Mouse (Mus musculus) layer of hippocampus, adult 18-20 months (tissue): ENCODE data around the gene Gatb. TPM values are rescaled to one million over a fixed set of nuclear protein-coding genes. Genes with fewer than 3 reads are reported as not detected.
"Not testable (repeated sequence)": the region's sequence is repeated elsewhere in the genome, so short reads cannot be mapped to it uniquely, and the experiment has no call there.

ENCODE experiments used
- DNase-seq, 2 experiments: peaks; one replicate each; pipeline ENCODE4 v3.0.0; 2022; ENCODE audit warnings: low spot score in 2 of 2
- long read RNA-seq: library from polyadenylated mRNA; stranded (forward); transcript quantifications from one replicate; pipeline ENCODE4 v2.0.0, GENCODE M21; 2021
- total RNA-seq, 2 experiments: library from RNA; stranded (reverse); gene quantifications; 2 replicates each; pipeline ENCODE4 v1.2.3; 2021

Gatb gene
- total RNA-seq, result 10 to 100 TPM; 22.3 to 22.7 TPM
- long read RNA-seq, transcript Gatb-204 (13 exons, 3,469 nt), result major isoform, 21 of 27 reads
- long read RNA-seq, partial matches to known transcripts, result 0 of 27 reads
- long read RNA-seq, other reads (novel, unspliced or antisense), result 6 of 27 reads

DNA sequence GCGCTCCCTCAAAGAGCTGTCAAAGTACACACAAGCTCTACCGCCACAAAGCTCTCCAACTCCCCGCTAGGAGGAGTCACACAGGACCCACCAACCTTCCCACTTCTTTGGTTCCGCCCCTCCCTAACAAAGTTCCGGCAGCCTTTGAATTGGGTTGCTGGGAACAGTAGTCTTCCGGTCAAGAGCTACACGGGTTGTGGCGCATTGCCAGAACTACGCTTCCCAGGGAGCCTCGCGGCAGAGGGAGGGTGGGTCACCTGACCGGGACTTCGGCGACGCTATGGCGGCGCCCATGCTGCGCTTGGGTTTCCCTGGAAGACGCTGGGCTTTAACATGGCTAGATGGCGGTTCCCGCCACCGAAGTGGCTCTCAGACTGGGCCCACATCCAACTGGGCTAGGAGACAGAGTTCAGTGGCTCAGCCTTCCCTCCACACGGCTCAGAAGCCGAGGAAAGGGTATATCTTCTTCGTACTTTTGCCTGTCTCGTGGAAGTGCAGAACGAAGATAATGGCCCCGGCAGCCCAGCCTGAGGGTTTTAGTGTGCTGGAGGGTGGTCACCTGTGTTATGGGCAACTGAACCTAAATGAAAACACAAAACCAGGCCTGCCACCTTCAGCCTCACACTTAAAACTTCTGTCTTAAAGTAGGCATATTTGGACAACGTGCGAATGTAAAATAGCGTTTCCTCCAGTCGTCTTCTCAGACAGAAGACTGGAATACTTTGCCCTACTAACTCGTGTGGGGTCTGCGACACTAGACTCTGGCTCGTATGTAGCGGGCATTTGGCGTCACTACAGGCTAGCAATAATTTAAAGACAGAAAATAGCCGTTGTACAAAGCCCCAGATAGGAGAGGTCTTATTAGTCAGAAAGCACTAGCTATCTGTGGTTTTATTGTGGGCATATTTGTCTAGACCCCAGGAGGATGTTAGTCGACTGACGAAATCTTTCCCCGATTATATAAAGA lies at the start of gene Gatb:
Gene Gatb, plus strand, starts transcription at position 256 of the 967 bp plus-strand sequence.
- peak; percentile 98 to 99 for DNase-seq

DNA sequence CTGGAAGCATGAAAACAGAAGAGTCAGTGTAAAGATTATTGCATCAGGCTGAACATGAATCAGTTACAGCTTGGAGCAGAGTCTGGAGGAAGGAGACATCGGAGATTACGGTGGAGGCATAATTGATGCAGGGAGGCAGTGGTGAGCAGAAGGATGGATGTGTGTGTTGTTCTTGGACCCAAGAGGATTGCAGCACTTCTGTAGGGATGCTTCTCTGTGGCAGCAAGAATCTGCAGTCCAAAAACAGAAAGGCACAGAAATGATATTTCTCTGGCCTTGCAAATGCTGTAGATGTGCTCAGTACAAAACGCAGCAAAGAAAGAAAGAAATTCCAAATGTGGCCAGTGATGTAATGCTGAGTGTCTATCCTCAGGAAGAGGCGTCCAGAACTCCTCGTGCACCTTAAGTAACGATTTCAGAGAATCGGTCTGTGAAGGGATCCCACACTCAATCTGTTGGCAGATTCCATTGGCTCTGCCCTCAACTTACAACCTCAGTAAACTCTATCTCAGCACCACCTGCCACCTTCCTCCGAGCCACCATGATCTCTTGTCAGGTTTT lies 43.2 kb upstream of the Gatb start:
- peak; percentile 37 to 55 for DNase-seq

DNA sequence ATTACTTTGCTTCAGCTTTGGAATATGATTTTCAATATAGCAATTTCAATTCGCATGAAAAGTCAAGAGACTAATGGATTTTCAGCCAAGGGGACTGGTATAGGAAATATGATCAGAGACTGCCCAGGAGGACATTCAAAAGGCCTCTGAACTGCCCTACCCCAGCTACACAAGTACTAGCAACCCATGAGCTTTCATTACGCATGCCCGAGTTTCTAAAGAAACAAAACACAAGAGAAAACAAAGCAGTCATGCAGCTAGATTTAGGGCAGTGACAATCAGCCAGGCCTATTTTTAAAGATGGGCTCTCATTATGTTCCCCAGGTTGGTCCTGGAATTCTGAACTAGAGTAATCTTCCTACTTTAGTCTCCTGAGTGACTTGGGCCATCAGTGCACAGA lies 41.5 kb upstream of the Gatb start:
- no peak for DNase-seq

DNA sequence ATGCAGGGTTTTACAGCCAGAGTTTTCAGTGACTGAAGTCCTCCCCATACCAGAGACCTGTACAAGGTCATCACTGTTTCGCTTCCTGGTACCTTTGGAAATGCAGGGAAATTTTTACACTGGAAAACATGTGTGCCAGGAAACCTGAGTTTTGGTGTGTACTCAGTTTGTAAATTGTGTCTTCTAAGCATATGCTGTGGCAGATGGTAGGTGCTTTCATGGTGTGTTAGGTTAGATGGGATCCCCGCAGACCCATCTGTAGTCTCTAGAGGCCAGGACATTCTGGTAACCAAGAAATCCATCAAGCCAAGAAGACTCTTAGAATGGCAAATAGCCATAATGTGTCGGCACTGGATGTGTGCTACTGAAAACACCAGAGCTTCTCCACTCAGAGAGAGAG lies 38.9 kb upstream of the Gatb start:
- peak in 1 of 2 experiments; percentile 48 for DNase-seq

GRCm38 (mm10) chr3:85535621-85536520 lies 38.0 kb upstream of the Gatb start:
- DNase-seq, result no peak

- no peak for DNase-seq
These were observed 31.2 kb upstream of the Gatb start for GRCm38 (mm10) chr3:85542765-85543164.

DNA sequence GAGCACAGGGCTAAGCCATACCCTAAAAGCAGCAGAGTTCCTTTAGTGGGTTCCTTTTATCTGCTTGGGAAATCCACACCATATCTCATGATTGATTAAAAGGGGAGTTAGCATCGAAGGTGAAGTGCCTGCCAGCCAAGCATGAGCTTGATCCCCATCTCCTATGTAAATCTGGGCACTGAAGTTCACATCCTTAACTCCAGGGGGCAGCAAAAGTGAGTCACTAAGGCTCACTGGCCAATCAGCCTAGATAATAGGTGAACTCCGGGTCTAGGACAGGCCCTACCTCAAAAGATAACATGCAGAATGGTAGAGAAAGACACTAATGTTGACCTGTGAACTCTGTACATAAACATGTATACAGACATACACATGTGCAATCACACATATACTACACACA lies 30.3 kb upstream of the Gatb start:
- no peak for DNase-seq

GRCm38 (mm10) chr3:85550312-85550711 lies 23.6 kb upstream of the Gatb start:
- no peak for DNase-seq

DNA sequence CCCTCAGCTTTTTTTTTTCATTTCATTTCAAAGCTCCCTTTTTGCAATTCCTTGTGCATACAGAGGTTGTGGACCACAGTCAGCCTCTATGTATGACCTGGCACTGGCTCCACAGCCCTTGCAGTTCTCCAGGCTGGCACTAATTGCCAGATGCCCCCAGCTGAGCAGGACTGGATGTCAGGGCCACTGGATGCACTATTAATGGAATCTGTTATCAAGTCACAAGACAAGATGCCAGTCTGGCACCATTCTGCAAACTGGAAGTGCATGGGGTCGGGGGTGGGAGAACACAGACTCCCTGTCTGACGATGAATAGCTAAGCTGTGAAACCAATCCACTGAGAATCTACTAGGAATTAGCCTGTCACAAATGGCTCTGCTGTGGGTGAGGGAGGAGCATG lies 22.6 kb upstream of the Gatb start:
- DNase-seq, result no peak

- DNase-seq, result peak; percentile 48 to 80
These were observed 20.1 kb upstream of the Gatb start for GRCm38 (mm10) chr3:85553731-85554277.

- DNase-seq, result no peak
These were observed 9.3 kb upstream of the Gatb start for GRCm38 (mm10) chr3:85564603-85565002.

- DNase-seq, result peak; percentile 62 to 89
These were observed 2.6 kb upstream of the Gatb start for GRCm38 (mm10) chr3:85571276-85571675.

- not testable (repeated sequence) for DNase-seq
These were observed 1.4 kb upstream of the Gatb start for GRCm38 (mm10) chr3:85572502-85572901.

- no peak for DNase-seq
These were observed 579 bp upstream of the Gatb start for GRCm38 (mm10) chr3:85573216-85573863.

DNA sequence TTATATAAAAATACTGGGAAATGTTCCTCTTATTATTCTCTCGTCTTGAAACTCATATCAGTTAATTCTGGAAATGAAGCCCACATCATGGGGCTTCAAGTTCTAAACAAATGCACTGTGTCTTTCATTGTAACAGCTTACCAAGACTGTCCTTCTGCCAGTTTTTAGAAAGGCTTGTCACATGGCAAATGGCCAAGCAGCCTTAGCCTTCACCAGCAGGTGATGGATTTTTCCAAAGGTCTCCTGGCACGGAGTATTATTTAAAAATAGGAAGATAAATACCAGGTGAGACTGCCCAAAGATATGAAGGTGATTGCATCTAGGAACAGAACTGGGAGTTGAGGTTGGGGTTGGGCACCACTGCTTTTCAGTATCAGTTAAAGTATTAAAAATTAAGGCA lies 8.8 kb downstream of the Gatb start:
- no peak for DNase-seq

GRCm38 (mm10) chr3:85583194-85583593 lies 9.3 kb downstream of the Gatb start:
- DNase-seq, result no peak

GRCm38 (mm10) chr3:85584966-85585365 lies 11.0 kb downstream of the Gatb start:
- DNase-seq, result no peak

GRCm38 (mm10) chr3:85588701-85589100 lies 14.8 kb downstream of the Gatb start:
- no peak for DNase-seq

DNA sequence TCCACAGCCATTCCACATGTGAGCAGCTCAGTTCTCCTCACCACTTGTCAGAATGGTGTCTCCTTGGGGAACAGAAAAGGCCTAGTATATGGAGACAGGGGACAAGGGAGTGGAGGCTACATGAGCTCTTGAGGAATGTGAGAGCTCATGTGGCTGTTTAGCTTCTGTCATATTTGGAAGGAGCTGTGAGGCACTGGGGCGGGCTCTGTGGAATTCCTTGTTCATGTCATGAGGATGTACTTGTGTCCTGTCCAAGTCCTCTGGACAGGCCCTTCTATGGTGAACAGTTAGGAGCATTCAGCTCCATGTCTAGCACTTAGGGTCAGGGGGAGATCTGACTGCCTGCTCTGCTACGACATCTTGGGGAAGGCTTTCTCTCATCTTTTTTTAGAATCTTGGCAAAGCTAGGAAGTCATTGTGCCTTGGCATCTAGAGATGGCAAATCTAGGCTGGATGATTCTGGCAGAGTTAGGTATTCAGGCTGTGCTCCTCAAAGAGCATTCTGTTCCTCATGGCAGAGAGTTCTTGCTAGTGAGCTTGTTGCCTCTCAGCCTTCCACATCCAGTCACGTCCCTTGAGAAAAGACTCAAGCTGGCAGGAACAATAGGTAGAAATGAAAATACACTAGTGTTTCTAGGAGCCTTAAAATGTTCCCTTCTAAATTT lies 16.3 kb downstream of the Gatb start:
- peak in 1 of 2 experiments; percentile 51 for DNase-seq

DNA sequence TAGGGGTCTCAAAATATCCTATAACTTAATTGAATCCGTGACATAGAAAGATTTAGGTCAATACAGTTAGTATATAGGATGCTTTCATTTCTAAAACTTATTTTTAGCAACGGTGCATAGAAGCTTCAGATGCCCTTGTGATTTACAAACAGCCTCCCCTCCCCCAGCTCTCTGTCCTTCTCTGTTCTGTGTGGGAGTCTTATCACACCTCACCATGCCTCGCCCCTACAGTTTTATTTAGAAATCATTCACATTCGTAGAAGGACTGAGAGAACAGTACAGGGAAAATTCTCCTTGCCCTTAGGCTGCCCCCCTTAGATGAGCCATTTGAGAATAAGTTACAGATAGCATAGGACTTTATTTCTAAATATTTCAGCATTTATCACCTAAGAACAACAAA lies 18.1 kb downstream of the Gatb start:
- no peak for DNase-seq
